Mouse (Mus musculus) midbrain, embryonic 14.5 days (tissue): ENCODE results near the gene Mthfsl. TPM values are rescaled to one million over a fixed set of nuclear protein-coding genes. Genes with fewer than 3 reads are reported as not detected.
"Not testable (repeated sequence)": the region's sequence is repeated elsewhere in the genome, so short reads cannot be mapped to it uniquely, and the experiment has no call there.

Experiments used
- ATAC-seq: fragments of 200-750 bp; cut with Nextera tagmentation; 2 replicates; pipeline ENCODE4 v1.8.0; 2017; ENCODE audit warnings: moderate number of reproducible peaks, moderate library complexity; ENCODE audit not compliant: low FRiP score, low TSS enrichment
- DNase-seq: peaks from one replicate; pipeline ENCODE4 v3.0.0-alpha.2; 2015
- H3K27ac ChIP-seq: fragments of 300-500 bp; sonication (generic); replicated peaks from 2 replicates; pipeline ENCODE4 v1.5.1; 2014; ENCODE audit warnings: mild to moderate bottlenecking, low read depth, low read length, moderate library complexity
- H3K27me3 ChIP-seq: fragments of 300-500 bp; sonication (generic); 2 replicates; pipeline ENCODE4 v1.6.1; 2014; ENCODE audit warnings: low read length, control low read depth, mixed read lengths; ENCODE audit not compliant: control insufficient read depth, insufficient read depth
- H3K36me3 ChIP-seq: fragments of 300-500 bp; sonication (generic); 2 replicates; pipeline ENCODE4 v1.6.1; 2014; ENCODE audit warnings: low read length, control low read depth; ENCODE audit not compliant: control insufficient read depth, insufficient read depth
- H3K4me1 ChIP-seq: fragments of 300-500 bp; sonication (generic); 2 replicates; pipeline ENCODE4 v1.6.1; 2014; ENCODE audit warnings: mild to moderate bottlenecking, antibody characterized with exemption, low read length, control low read depth; ENCODE audit not compliant: control insufficient read depth, insufficient read depth
- H3K4me2 ChIP-seq: fragments of 300-500 bp; sonication (generic); 2 replicates; pipeline ENCODE4 v1.6.1; 2014; ENCODE audit warnings: mild to moderate bottlenecking, low read length, moderate library complexity
- H3K4me3 ChIP-seq: fragments of 300-500 bp; sonication (generic); replicated peaks from 2 replicates; pipeline ENCODE4 v1.5.1; 2014; ENCODE audit warnings: low read depth, low read length
- H3K9ac ChIP-seq: fragments of 300-500 bp; sonication (generic); replicated peaks from 2 replicates; pipeline ENCODE4 v1.6.1; 2014; ENCODE audit warnings: mild to moderate bottlenecking, low read length, moderate library complexity
- H3K9me3 ChIP-seq: fragments of 300-500 bp; sonication (generic); 2 replicates; pipeline ENCODE4 v1.6.1; 2016; ENCODE audit warnings: low read length, control low read depth, mixed read lengths; ENCODE audit not compliant: control insufficient read depth
- WGBS: fragments of 180-500 bp; shearing (Covaris S2); extraction: QIAGEN DNeasy Blood & Tissue Kit; methylation state at CpG from one replicate; pipeline ENCODE4 v1.1.7; 2014; 5-methylcytosine and 5-hydroxymethylcytosine counted together
- polyA plus RNA-seq: library from polyadenylated mRNA; unstranded; fragments of >200 nt; fragmentation: Nextera tagmentation; extraction: Ambion mirVana; gene quantifications from 2 replicates; pipeline ENCODE4 v1.2.1, GENCODE M21; 2014

Mthfsl gene
- polyA plus RNA-seq, 1 experiment from 2014 or later, result 40.7 TPM

- ATAC-seq, H3K27ac ChIP-seq, H3K9me3 ChIP-seq, H3K27me3 ChIP-seq, DNase-seq, H3K4me1 ChIP-seq, H3K4me2 ChIP-seq, H3K4me3 ChIP-seq, H3K9ac ChIP-seq, H3K36me3 ChIP-seq: not testable (repeated sequence)
- WGBS, result 94% methylated on average over 5 of the region's 5 CpGs
Observed at GRCm38 (mm10) chr9:88709794-88710193, 10.3 kb downstream of the Mthfsl start.

DNA sequence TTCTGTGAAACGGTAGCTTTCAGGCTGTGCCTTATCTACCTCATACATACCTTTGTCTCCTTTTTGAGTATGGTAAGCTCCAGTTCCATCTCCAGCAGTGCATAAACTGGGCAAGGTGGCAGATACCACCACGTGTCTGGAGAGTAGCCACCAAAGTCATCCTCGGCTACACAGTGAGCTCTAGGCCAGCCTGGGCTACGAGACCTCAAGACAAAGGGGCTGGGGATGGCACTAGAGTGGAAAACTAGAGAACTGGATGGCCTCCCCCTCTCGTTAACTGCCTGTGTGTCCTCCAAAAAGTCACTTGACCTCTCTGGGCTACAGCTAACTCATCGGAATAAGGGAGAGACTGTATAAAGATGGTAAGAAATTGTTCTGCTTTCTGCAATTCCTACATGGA is 10.8 kb downstream of the Mthfsl start:
- ATAC-seq, result no peak
- Histone ChIP-seq H3K9ac (no peak overlapping the region), H3K36me3 (no peaks in the 10 kb centered on the region), H3K27me3 (no peaks in the 10 kb centered on the region), H3K27ac (no peak overlapping the region), H3K4me3 (no peak overlapping the region), H3K4me1 (no peaks in the 10 kb centered on the region), H3K4me2 (no peak overlapping the region), H3K9me3 (no peaks in the 10 kb centered on the region)
- DNase-seq, result no peak
- WGBS, result 91% methylated on average over 6 of the region's 6 CpGs

- Histone ChIP-seq H3K4me2 (no peak overlapping the region), H3K4me1 (no peaks in the 10 kb centered on the region), H3K36me3 (no peaks in the 10 kb centered on the region), H3K27ac (no peak overlapping the region), H3K9ac (no peak overlapping the region), H3K27me3 (no peaks in the 10 kb centered on the region), H3K9me3 (no peaks in the 10 kb centered on the region), H3K4me3 (no peak overlapping the region)
- ATAC-seq (no peak), DNase-seq (no peak)
- WGBS, result 93% methylated on average over 4 of the region's 4 CpGs
Observed at GRCm38 (mm10) chr9:88706700-88707099, 13.4 kb downstream of the Mthfsl start.

- not testable (repeated sequence) for ATAC-seq
Observed at GRCm38 (mm10) chr9:88705157-88705556, 14.9 kb downstream of the Mthfsl start.

DNA sequence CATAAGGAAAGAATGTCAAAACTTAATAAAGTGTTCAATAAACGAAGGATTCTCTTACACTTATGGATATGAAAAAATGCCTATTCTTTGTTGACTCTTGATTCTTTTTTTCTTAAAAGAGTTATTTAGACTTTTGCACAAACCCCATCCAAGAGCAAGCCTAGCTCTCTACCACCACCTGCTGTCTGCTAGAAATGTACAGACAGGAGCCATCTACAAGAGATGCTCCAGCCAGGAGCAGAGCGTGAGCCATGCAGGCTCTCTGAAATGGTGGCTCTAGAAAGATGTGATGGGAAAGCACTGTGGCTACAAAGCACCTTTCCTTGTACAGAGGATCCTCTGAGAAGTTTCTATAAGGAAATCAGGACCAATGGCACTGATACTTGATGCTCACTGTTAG is 21.4 kb downstream of the Mthfsl start:
- not testable (repeated sequence) for H3K9me3 ChIP-seq, H3K36me3 ChIP-seq, H3K4me2 ChIP-seq, H3K9ac ChIP-seq, H3K27me3 ChIP-seq, H3K4me3 ChIP-seq, H3K4me1 ChIP-seq, DNase-seq, H3K27ac ChIP-seq, ATAC-seq
- WGBS, result no CpG with 5 or more reads among the region's 2 CpGs

More at GRCm38 (mm10) chr9:88705157-88705556, 14.9 kb downstream of the Mthfsl start:
- 80% methylated on average over 8 of the region's 8 CpGs for WGBS
- not testable (repeated sequence) for H3K4me2 ChIP-seq, H3K36me3 ChIP-seq, H3K27ac ChIP-seq, H3K4me1 ChIP-seq, H3K9ac ChIP-seq, H3K9me3 ChIP-seq, H3K27me3 ChIP-seq, DNase-seq, H3K4me3 ChIP-seq

- H3K4me3 ChIP-seq, H3K27ac ChIP-seq, ATAC-seq, H3K4me1 ChIP-seq, H3K9ac ChIP-seq, H3K36me3 ChIP-seq, H3K9me3 ChIP-seq, DNase-seq, H3K27me3 ChIP-seq, H3K4me2 ChIP-seq: not testable (repeated sequence)
- WGBS, result 90% methylated on average over 2 of the region's 2 CpGs
Observed at GRCm38 (mm10) chr9:88691307-88691706, 28.8 kb downstream of the Mthfsl start.

DNA sequence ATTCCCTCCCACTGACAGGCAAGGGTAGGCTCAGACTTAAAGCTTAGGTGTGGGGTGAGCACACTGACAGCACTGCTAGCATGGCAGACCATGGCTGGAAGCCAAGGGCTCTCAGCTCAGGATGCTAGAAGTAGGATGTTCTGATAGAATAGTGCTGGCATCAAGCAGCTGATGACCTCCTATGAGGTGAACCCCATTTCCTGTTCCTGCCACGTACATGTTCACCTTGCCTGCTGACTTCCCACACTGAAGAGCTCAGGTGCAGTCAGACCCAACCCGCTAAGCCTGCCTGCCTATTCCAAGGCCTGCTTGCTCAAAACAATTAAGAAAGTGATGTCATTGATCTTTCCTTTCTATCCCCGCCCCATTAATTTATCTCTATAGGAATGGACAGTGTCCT is 30.6 kb downstream of the Mthfsl start:
- not testable (repeated sequence) for H3K27me3 ChIP-seq, H3K4me1 ChIP-seq, H3K4me3 ChIP-seq, H3K27ac ChIP-seq, H3K9me3 ChIP-seq, DNase-seq, ATAC-seq, H3K4me2 ChIP-seq, H3K9ac ChIP-seq, H3K36me3 ChIP-seq
- WGBS, result 89% methylated on average over 3 of the region's 3 CpGs

GRCm38 (mm10) chr9:88686719-88687118 is 33.4 kb downstream of the Mthfsl start:
- not testable (repeated sequence) for H3K27me3 ChIP-seq, H3K36me3 ChIP-seq, H3K4me2 ChIP-seq, H3K9me3 ChIP-seq, H3K4me1 ChIP-seq, ATAC-seq, H3K9ac ChIP-seq, H3K27ac ChIP-seq, H3K4me3 ChIP-seq, DNase-seq
- WGBS, result 94% methylated on average over 1 of the region's 1 CpGs

- H3K27ac ChIP-seq, H3K4me3 ChIP-seq, H3K4me1 ChIP-seq, ATAC-seq, H3K9ac ChIP-seq, H3K9me3 ChIP-seq, H3K36me3 ChIP-seq, DNase-seq, H3K4me2 ChIP-seq, H3K27me3 ChIP-seq: not testable (repeated sequence)
Observed at GRCm38 (mm10) chr9:88658341-88658740, 61.8 kb downstream of the Mthfsl start.
